Mouse (Mus musculus): ENCODE results near the gene Sumo1.

Gene Sumo1

DNA sequence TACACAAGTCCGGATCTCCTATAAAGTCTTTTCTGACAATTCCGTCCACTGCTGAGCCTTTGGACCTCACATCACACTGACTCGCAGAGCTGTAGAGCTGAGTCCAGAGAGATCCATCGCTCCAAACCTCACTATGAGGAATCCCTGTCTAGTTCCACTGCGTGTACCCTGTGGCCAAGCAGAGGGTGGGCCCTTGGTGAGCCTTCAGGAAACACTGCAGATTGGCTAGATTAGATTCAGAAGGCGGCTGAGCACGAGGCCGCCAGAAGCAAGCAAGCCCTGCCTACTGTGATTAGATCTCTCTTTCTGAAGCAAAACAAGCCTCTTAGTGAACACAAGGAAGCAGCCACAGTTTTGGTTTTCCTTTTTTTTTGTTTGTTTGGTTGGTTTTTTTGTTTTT is 126.7 kb downstream of the Sumo1 start:
- DNase-seq, result no peak

DNA sequence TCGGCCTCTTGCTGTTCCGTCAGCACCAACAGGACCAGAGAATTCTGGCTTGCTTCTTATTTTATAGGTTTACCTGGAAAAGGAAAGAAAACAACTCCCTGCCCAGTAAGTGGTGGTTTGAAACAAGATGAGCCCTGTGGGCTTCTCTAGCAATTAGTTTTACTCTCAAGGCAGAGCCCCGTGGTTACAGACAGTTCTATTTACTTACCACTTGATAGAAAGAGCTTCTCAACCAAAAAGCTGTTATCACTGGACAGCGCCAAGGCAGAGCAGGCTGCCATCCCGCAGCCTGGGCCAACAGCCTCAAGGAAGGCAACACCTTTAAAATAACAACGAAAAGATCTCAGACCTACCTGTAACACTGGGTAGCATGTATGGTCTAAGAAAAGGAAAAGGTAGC is 128.4 kb downstream of the Sumo1 start:
- no peak for DNase-seq

DNA sequence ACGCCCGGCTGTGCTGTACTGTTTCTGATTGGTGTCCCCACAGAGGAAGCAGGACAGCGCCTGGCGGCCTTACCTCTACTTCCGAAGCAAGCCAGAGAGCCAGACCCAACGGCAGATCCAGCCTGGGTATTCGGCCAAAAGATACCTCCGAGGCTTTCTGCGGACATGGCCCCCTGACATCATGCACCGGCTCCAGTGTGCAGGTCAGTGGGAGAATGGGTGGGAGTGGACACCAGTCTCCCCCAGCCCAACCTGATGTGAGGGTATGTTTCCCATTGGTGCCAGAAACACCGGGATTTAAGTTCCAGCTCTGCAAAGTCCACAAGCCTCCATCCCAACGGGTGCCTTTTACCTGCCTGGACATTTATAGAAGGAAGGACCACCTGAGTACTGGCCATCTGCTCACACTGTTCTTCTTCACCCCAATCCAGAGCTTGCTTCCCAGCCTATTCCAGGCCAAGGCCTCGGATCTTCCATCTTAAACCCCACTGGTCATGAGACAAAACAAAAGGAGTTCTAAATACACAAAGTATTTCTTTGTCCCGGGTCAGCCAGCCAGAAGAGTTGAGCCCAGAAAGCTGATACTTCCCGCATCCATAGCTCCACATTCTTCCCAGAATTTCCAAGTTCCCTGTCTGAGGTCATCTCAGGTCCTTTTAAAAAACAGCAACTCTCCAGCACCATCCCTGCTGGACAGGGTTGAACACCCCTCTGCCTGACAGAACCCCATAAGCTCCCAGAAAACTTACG is 129.2 kb downstream of the Sumo1 start:
- peak; percentile 63 for DNase-seq

DNA sequence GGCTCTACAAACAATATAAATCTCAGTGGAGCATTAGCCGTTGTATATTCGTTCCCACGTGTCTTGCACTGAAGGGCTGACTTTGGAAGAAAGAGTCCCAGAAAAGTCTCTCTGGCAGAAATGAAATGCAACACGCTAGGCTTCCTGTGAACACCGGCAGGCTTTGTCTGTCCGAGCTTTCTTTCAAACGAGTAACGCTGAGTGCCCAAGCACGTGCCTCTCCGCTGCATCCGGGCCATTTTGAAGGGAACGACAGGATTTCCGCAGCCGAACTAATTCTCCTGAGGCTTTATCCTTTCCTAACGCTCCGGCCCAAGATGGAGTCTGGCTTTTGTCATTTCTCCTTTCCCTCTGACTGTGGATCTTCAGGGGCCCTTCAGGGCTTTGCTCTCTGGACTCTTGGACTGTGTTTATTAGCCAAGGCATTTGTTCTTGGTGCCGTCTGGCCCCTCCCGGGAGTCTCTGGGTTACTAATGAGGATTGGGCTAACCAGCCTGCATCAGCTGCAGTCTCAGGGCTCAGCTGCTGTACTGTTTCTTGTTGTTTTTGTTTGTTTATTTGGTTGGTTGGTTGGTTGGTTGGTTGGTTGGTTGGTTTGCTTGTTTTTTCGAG is 130.0 kb downstream of the Sumo1 start:
- no peak for DNase-seq

DNA sequence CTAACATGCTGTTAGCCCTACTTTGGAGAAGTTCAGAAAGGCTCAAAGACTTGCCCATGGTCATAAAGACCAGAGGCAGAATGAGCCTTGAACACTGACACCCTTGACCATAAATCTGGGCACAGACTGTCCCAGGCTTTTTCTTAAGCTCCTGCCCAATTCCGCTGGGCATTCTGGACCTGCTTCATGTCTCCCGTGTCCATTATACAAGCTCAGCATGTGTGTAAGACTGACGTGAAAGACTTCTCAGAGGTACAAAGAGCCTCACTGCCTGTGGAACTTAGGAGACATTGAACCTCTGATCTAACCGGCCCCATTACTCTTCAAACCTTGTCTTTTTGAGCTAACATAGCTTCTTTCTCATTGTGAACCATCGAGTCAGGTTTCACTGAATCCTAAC is 132.3 kb downstream of the Sumo1 start:
- DNase-seq, result no peak
